Mouse (Mus musculus) heart, adult 9 months (tissue): ENCODE measurements around the gene Zfp667.
A peak's percentile ranks its signal among the peaks of the same experiment; 100 is the strongest.
"Not testable (repeated sequence)": the region's sequence is repeated elsewhere in the genome, so short reads cannot be mapped to it uniquely, and the experiment has no call there.

Source experiments
- DNase-seq, 2 experiments: peaks; one replicate each; pipeline ENCODE4 v3.0.0; 2022; ENCODE audit warnings: low spot score in 2 of 2

Gene Zfp667

DNA sequence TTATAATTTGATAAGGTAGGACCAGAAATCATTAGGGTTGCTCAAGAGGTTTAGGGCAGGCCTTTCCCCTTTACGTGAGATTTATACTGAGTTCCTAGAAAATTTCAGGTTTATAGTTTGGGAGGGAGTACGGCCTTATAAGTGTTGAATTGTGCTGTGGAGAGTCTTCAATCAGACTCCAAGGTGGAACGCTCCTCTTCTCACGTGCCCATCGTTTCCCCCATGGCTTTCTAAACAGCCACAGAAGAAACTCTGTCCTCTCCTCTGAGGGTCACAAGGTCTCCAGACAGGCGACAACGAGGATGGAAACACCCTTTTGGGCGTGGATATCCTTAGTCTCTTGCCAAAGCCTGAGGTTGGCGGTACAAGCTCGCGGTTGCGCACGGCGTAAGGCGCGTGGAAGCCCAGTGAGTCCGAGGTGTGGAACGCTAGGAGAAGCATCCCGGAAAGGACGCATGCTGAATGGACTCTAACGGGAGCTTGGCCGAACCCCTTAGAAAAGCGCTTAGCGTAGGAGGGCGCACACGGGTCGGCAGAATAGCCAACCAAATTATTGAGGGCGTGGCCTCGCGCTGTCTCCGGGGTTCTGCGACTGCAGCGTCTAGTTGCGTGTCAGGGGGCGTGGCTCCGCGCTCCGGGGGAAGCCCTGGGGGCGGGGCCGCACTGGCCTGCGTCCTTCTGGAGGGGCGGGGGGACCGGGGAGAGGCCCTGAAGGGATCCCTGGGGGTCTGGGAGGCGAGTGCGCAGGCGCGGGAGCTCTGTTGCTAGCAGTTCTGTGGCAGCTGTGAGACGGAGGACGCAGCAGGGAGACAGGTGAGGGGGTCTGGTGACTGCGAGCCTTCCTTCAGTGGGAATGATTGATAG is at the start of gene Zfp667:
Gene Zfp667 (plus strand): TSS at position 738 of the 864 bp plus-strand sequence.
- peak; percentile 97 to 98 for DNase-seq

DNA sequence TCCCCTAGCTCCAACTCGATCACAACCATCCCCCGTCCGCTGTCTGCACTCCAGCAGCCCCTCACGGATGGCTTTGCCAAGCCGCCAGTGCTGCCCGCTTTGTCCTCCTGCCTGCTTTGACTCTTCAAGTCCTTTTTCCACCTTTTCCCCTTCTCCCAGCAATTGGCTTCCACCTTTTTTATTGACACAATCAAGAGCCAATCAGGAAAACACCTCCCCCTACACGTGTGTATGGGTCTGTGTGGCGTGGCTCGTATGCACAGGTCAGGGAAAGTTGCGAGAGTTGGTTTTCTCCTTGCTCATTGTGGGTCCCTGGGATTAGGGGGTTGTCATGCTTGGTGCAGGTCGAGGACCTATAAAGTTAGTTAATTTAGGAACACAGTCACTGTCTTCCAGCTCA is 46.6 kb upstream of the Zfp667 start:
- DNase-seq = no peak

GRCm38 (mm10) chr7:6240841-6241425 is 45.4 kb upstream of the Zfp667 start:
- not testable (repeated sequence) for DNase-seq

DNA sequence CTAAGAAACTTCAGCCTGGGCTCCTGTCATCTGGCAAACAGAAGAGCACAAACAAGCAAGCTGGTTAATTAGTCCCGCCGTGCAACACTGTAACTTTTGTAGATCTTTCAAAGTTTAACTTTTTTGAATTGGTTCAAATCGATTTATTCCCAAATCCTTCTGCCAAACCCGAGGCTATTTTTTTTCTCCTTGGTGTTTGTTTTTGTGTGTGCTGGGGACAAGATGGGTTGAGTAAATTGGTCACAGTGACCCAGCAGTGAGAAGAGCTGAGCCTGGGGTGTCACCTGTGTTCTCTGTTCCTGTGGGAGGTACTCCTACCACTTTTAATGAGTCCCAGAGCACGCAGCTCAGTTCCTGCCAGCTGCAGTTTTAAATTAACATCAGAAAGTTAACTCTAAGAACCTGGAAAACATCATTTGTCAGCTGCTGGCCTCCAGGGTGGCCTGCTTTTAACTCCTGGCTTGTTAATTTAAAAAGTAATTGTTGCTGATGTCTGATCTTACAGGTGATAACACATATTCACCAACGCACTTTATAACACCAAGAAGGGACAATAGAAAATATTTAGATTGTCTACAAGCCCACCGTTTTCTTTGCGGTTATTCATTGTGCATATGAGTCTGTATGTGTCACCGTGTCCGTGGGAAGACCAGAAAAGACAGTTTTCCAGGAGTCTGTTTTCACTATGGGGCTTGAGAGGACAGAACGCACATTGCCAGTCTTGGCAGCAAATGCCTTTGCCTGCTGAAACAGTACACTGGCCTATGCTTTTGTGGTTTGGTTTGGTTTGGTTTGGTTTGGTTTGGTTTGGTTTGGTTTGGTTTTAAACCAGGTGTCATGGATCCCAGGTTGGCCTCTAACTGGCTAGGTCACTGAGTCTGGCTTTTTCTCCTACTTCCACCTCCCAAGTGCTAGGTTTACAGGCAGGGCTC is 41.8 kb upstream of the Zfp667 start:
- no peak for DNase-seq

- DNase-seq = no peak
These were observed 34.0 kb upstream of the Zfp667 start, which contains the start of gene Epp13 for GRCm38 (mm10) chr7:6252410-6252809. Gene Epp13, plus strand, starts transcription at chr7:6252710.

DNA sequence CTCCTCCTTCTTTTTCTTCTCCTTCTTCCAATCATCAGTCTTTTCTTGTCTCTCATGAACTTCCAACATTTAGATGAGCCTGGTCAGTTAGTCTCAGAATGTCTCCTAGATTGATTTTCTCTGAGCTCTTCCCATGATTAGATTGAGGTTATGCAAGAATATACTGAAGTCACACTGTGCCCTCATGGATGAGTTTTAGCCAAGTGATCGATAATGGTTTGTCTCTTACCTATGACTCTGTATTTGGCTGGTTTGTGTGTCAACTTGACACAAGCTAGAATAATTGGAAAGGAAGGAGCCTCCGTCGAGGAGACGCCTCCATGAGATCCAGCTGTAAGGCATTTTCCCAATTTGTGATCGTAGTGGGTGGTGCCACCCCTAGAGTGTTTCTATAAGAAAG is 31.9 kb upstream of the Zfp667 start:
- DNase-seq = no peak

DNA sequence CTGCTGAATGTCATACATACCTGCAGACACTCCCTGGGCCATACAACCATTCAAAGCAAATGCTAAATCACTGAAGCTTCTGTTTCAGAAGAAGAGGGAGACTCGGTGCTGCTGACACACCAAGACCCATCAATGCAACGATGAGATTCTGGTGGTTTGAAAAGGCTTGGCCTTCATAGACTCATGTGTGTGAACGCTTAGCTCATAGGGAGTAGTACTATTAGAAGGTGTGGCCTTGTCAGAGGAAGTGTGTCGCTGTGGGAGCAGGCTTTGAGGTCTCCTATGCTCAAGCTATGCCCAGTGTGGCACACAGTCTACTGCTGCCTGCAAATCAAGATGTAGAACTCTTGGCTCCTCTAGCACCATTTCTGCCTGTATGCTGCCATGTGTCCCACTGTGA is 29.0 kb upstream of the Zfp667 start:
- DNase-seq = no peak

GRCm38 (mm10) chr7:6258232-6259220 is 27.9 kb upstream of the Zfp667 start:
- no peak for DNase-seq

- DNase-seq = not testable (repeated sequence)
These were observed 26.4 kb upstream of the Zfp667 start for GRCm38 (mm10) chr7:6260004-6260403.

GRCm38 (mm10) chr7:6262120-6262519 is 24.3 kb upstream of the Zfp667 start:
- no peak for DNase-seq

DNA sequence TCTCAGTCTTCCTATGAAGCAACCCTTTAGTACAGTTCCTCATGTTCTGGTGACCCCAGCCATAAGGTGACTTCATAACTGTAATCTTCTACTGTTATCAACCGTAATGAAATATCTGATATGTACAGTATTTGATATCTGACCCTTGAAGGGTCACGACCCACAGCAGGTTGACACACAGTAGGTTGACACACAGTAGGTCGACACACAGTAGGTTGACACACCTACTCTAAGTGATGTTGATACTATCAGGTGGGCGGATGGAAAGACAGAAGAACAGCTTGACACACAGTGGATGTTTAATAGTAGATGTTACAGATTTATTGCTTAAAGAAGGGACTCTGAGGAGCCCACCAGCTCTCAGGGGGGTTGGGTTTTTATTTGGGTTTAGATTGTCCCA is 23.4 kb upstream of the Zfp667 start:
- DNase-seq = no peak

DNA sequence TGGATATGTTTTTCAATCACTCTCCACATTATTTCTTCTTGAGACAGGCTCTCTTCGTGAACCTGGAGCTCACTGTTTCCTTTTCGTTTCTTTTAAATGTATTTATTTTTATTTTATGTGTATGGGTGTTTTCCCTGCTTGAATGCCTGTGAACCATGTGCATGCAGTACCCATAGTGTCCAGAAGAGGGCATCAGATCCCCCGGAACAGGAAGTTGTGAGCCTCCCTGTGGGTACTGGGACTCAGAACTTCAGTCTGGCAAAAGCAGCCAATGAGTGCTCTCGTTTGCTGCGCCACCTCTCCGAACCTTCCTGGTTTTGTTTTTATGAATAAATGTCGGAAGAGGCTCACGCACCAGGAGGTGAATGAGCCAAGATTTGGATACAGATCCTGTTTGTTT is 20.7 kb upstream of the Zfp667 start:
- DNase-seq = no peak

DNA sequence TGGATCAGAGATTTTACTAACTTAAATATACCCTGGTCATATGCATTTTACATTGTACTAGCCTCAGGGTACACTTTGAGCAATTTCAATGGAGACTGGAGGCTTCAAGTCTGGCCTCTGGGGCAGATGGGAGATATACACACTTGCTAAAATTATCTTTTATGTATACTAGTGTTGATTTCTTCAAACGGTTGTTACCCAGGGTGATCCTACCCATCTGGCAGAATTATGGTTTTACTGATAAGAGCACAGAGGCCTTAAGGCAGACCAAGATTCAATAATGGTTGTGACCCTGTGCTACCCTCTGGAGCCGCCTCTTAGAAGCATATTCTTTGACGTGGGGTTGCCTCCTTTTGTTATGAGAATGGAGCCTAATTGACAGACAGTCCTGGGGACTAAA is 8.5 kb upstream of the Zfp667 start:
- no peak for DNase-seq

DNA sequence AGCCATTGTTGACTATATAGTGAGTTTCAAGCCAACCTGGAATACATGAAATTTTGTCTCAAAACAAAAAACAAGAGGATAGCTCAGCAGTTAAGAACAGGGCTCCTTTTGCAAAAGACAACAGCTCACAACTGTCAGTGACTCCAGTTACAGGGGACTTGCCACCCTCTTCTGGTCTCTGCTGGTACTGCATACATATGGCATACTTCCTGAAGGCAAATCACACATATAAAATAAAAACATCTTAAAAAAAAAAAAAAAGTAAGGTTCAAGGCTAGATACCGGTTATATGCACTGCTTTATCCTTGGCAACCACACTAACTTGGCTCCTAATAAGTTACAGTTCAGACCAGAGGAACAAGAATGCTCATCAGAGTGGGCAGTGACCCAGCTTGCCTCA is 3.6 kb upstream of the Zfp667 start:
- peak; percentile 23 to 63 for DNase-seq

DNA sequence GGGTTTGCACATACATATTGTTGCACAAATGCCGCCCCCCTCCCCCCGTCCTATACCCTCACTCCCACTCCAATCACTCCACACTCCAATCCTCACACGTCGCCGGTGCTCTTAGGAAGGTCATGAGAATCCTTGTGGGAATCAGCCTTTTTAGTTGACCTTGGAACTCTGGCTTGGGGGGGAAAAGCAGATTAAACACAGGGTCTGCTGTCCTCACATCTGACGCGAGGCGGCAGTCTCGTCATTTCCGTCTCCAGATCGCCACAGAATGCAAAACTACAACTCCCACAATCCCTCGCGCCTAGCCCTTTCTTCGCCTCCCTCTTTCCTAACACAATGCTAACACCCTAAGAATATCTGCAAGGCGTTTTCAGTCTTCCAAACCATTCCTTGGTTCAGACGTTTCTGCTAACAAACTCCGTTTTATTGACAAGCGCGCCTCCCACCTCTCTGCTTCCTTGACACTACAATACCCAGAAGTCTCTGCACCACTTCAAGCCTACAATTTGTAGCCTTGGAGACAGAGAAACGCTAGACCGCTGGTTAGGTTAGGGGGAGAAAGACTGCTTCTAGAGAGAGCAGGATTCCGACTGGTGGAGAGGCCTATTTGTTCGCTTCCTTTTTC is 2.8 kb upstream of the Zfp667 start:
- peak; percentile 67 to 84 for DNase-seq

DNA sequence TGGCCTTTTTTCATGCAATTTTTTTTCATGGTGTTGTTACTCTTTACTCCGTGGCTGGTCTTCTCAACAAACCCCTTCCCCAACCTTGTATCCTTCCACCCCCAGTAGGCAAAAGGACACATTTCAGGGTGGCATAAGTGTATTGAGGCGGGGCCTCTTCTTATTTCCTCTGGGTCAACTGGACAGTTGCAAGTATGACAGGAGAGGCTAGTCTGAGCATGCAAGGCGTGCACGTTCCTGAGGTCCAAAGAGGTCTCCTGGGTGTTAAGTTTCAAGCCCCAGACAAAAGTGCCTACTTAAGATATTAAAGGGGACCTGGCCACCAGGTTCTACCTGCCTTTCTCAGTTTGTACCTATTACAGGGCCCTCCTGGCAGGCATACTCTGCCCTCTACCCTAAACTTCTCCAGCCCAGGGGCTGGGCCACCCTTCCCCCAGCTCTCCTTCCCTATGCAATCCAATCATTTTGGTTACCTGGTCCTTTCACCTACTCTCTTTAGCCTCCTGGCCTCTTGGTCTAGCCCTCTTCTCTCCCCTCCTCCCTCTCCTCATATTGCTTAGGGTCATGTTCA is 1.9 kb upstream of the Zfp667 start:
- DNase-seq = peak in 1 of 2 experiments; percentile 3

DNA sequence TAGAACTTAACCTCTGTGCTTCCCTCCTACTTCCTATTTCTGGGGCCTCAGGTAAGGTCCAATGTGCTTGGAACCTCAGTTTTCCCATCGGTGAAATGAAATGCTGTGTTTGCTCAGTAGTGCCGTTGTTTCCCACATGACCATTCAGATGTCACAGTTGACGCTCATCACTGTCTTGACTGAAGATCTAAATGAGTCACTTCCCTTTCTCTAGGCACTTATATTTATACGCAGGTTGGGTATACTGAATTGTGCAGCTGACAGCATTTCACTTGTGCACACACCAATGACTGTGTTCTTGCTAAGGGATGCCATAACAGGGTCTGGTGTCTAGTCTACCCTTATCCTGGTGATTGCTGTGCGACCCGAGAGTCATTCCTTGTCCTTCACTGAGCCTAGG is 1.0 kb upstream of the Zfp667 start:
- no peak for DNase-seq

DNA sequence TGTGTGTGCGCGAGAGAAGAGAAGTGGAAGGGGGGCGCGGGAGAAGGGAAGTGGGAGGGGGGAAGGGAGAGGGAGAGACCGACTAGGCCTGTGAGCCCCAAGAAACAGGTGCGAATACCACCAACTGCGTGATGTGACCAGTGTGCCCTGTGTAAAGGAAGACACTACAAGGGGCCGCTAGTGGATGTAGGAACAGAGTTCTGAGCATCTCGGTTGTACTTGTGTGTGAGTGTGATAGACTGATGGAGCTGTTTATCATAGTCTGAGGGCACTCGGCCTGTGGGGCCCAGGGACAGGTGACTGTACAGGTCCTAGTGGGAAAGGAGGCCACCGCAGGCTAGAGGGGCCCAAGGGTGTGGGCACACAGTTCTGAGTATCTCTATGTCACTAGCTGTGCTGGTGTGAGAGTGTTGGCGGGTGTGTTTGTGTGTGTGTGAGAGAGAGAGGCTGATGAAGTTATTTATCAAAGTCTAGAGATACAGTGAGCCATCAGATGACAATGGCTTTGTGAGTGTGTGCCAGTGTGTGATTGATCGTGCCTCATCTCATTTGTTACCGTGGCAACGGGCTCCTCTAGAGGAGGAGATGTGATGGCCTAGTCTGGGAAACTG is 647 bp downstream of the Zfp667 start:
- DNase-seq = no peak

DNA sequence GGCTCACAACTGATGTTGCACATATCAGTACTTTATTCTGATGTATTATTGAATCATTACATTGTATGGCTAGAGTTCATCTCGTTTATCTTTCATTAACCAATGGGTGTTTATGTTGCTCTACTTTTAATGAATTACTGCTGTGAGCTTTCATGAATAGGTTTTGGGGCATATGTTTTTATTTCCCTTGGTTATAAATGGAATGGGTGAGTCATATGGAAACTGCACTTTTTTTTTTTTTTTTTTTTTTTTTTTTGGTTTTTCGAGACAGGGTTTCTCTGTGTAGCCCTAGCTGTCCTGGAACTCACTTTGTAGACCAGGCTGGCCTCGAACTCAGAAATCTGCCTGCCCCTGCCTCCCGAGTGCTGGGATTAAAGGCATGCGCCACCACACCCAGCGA is 4.7 kb downstream of the Zfp667 start:
- DNase-seq = not testable (repeated sequence)

GRCm38 (mm10) chr7:6300796-6301195 is 14.4 kb downstream of the Zfp667 start:
- not testable (repeated sequence) for DNase-seq
